Mouse (Mus musculus): ENCODE results near the gene Dnm1.

The Dnm1 gene

GRCm38 (mm10) chr2:32282289-32282688 is 70.8 kb downstream of the Dnm1 start:
- no peak overlapping the region for H3K4me3 ChIP-seq (replicated peaks; ENCODE audit: low read length)
- H3K36me3 ChIP-seq (ENCODE audit: insufficient read depth, low read length), result peaks cover 95% of the 10 kb centered on the region
- no peaks in the 10 kb centered on the region for H3K9me3 ChIP-seq (ENCODE audit: low read length)
- H3K27me3 ChIP-seq (ENCODE audit: insufficient read depth, low read length), result no peaks in the 10 kb centered on the region
- TF ChIP-seq CTCF (conservative IDR thresholded peaks at IDR 0.05; ENCODE audit: low read length) (no peak), NANOG (IDR thresholded peaks at IDR 0.05; ENCODE audit: borderline replicate concordance, low read length) (no peak), POU5F1 (IDR thresholded peaks at IDR 0.05; ENCODE audit: borderline replicate concordance, low read length) (no peak)
- H3K4me1 ChIP-seq (replicated peaks; ENCODE audit: low read depth, low read length), result peaks cover 28% of the 10 kb centered on the region

GRCm38 (mm10) chr2:32275823-32276222 is 77.3 kb downstream of the Dnm1 start:
- Histone ChIP-seq H3K9me3 (ENCODE audit: low read length) (peaks cover 20% of the 10 kb centered on the region), H3K4me3 (replicated peaks; ENCODE audit: low read length) (no peak overlapping the region), H3K27me3 (ENCODE audit: insufficient read depth, low read length) (peaks cover 13% of the 10 kb centered on the region), H3K4me1 (replicated peaks; ENCODE audit: low read depth, low read length) (no peaks in the 10 kb centered on the region), H3K36me3 (ENCODE audit: insufficient read depth, low read length) (peaks cover 39% of the 10 kb centered on the region)
- TF ChIP-seq NANOG (IDR thresholded peaks at IDR 0.05; ENCODE audit: borderline replicate concordance, low read length) (no peak), POU5F1 (IDR thresholded peaks at IDR 0.05; ENCODE audit: borderline replicate concordance, low read length) (no peak), CTCF (conservative IDR thresholded peaks at IDR 0.05; ENCODE audit: low read length) (no peak)

GRCm38 (mm10) chr2:32260635-32261034 is 92.5 kb downstream of the Dnm1 start:
- TF ChIP-seq CTCF (conservative IDR thresholded peaks at IDR 0.05; ENCODE audit: low read length), result peak; percentile 77
- no peak for TF ChIP-seq POU5F1 (IDR thresholded peaks at IDR 0.05; ENCODE audit: borderline replicate concordance, low read length)
- Histone ChIP-seq H3K4me3 (replicated peaks; ENCODE audit: low read length) (peak overlapping the region; percentile 96; the same call in 1 of the 2 replicates), H3K27me3 (ENCODE audit: insufficient read depth, low read length) (no peaks in the 10 kb centered on the region), H3K36me3 (ENCODE audit: insufficient read depth, low read length) (peaks cover 35% of the 10 kb centered on the region), H3K4me1 (replicated peaks; ENCODE audit: low read depth, low read length) (peaks cover 40% of the 10 kb centered on the region), H3K9me3 (ENCODE audit: low read length) (no peaks in the 10 kb centered on the region)

- Histone ChIP-seq H3K27me3 (ENCODE audit: insufficient read depth, low read length) (no peaks in the 10 kb centered on the region), H3K4me1 (replicated peaks; ENCODE audit: low read depth, low read length) (peaks cover 40% of the 10 kb centered on the region), H3K36me3 (ENCODE audit: insufficient read depth, low read length) (peaks cover 39% of the 10 kb centered on the region), H3K4me3 (replicated peaks; ENCODE audit: low read length) (peak within 1 kb of the TSS; percentile 96), H3K9me3 (ENCODE audit: low read length) (no peaks in the 10 kb centered on the region)
- no peak for TF ChIP-seq NANOG (IDR thresholded peaks at IDR 0.05; ENCODE audit: borderline replicate concordance, low read length)
Observed at GRCm38 (mm10) chr2:32259657-32260417, 93.3 kb downstream of the Dnm1 start, which contains the start of gene Uck1. TSS of gene Uck1 (minus strand) at chr2:32260159.

- H3K4me1 ChIP-seq (replicated peaks; ENCODE audit: low read depth, low read length), result peaks cover 37% of the 10 kb centered on the region
- H3K9me3 ChIP-seq (ENCODE audit: low read length), result no peaks in the 10 kb centered on the region
- peak overlapping the region; percentile 96 for H3K4me3 ChIP-seq (replicated peaks; ENCODE audit: low read length)
- peaks cover 47% of the 10 kb centered on the region for H3K36me3 ChIP-seq (ENCODE audit: insufficient read depth, low read length)
- TF ChIP-seq POU5F1 (IDR thresholded peaks at IDR 0.05; ENCODE audit: borderline replicate concordance, low read length) (no peak), CTCF (conservative IDR thresholded peaks at IDR 0.05; ENCODE audit: low read length) (no peak), NANOG (IDR thresholded peaks at IDR 0.05; ENCODE audit: borderline replicate concordance, low read length) (no peak)
- no peaks in the 10 kb centered on the region for H3K27me3 ChIP-seq (ENCODE audit: insufficient read depth, low read length)
Observed at GRCm38 (mm10) chr2:32258887-32259533, 94.1 kb downstream of the Dnm1 start.
